Mouse (Mus musculus) intestine, embryonic 16.5 days (tissue): Measurements from ENCODE around the gene Prpf40a. TPM values are rescaled to one million over a fixed set of nuclear protein-coding genes. Genes with fewer than 3 reads are reported as not detected.

Experiments used
- ATAC-seq: fragments of 200-750 bp; cut with Nextera tagmentation; 2 replicates; pipeline ENCODE4 v1.8.0; 2017; ENCODE audit warnings: moderate TSS enrichment, moderate library complexity
- H3K27ac ChIP-seq: fragments of 300-500 bp; sonication (generic); 2 replicates; pipeline ENCODE4 v1.5.1; 2014; ENCODE audit warnings: mild to moderate bottlenecking, low read length
- H3K27me3 ChIP-seq: fragments of 300-500 bp; sonication (generic); replicated peaks from 2 replicates; pipeline ENCODE4 v1.6.1; 2014; ENCODE audit warnings: low read length, control low read depth, mixed read lengths; ENCODE audit not compliant: control insufficient read depth, insufficient read depth
- H3K36me3 ChIP-seq: fragments of 300-500 bp; sonication (generic); 2 replicates; pipeline ENCODE4 v1.6.1; 2014; ENCODE audit warnings: low read length, control low read depth; ENCODE audit not compliant: control insufficient read depth, insufficient read depth
- H3K4me1 ChIP-seq: fragments of 300-500 bp; sonication (generic); 2 replicates; pipeline ENCODE4 v1.6.1; 2014; ENCODE audit warnings: low read length, control low read depth, mixed read lengths; ENCODE audit not compliant: control insufficient read depth, insufficient read depth
- H3K4me2 ChIP-seq: fragments of 300-500 bp; sonication (generic); 2 replicates; pipeline ENCODE4 v1.6.1; 2014; ENCODE audit warnings: low read depth, low read length, control low read depth
- H3K4me3 ChIP-seq: fragments of 300-500 bp; sonication (generic); 2 replicates; pipeline ENCODE4 v1.5.1; 2014; ENCODE audit warnings: mild to moderate bottlenecking, low read length
- H3K9ac ChIP-seq: fragments of 300-500 bp; sonication (generic); 2 replicates; pipeline ENCODE4 v1.6.1; 2014; ENCODE audit warnings: low read depth, low read length
- H3K9me3 ChIP-seq: fragments of 300-500 bp; sonication (generic); 2 replicates; pipeline ENCODE4 v1.6.1; 2016; ENCODE audit warnings: low read length, control low read depth; ENCODE audit not compliant: control insufficient read depth
- WGBS: fragments of 180-500 bp; shearing (Covaris S2); extraction: QIAGEN DNeasy Blood & Tissue Kit; methylation state at CpG from one replicate; pipeline ENCODE4 v1.1.7; 2014; 5-methylcytosine and 5-hydroxymethylcytosine counted together
- polyA plus RNA-seq: library from polyadenylated mRNA; unstranded; fragments of >200 nt; fragmentation: Nextera tagmentation; extraction: Ambion mirVana; gene quantifications from 2 replicates; pipeline ENCODE4 v1.2.1, GENCODE M21; 2015

The Prpf40a gene
- polyA plus RNA-seq, 1 experiment from 2014 or later, result 126 TPM

GRCm38 (mm10) chr2:53088744-53089143 lies 102.3 kb downstream of the Prpf40a start:
- Histone ChIP-seq H3K4me3 (no peak overlapping the region), H3K27me3 (no peaks in the 10 kb centered on the region), H3K9me3 (no peaks in the 10 kb centered on the region), H3K9ac (no peak overlapping the region), H3K4me1 (no peaks in the 10 kb centered on the region), H3K4me2 (no peak overlapping the region), H3K36me3 (no peaks in the 10 kb centered on the region), H3K27ac (no peak overlapping the region)
- ATAC-seq, result no peak
- 87% methylated on average over 3 of the region's 3 CpGs for WGBS

- no peak overlapping the region for H3K4me2 ChIP-seq
- H3K27ac ChIP-seq, result no peak overlapping the region
- no peak overlapping the region for H3K4me3 ChIP-seq
- H3K9me3 ChIP-seq, result no peaks in the 10 kb centered on the region
- ATAC-seq, result no peak; the same call in 1 of the 2 replicates
- H3K36me3 ChIP-seq, result no peaks in the 10 kb centered on the region
- H3K27me3 ChIP-seq, result no peaks in the 10 kb centered on the region
- WGBS, result 52% methylated on average over 9 of the region's 9 CpGs
- no peaks in the 10 kb centered on the region for H3K4me1 ChIP-seq
- no peak overlapping the region for H3K9ac ChIP-seq
Observed at GRCm38 (mm10) chr2:53085617-53086202, 105.4 kb downstream of the Prpf40a start.

Other genes starting within 250 kb of the Prpf40a start
- 34.6 and 35.3 TPM in 2 replicates for gene Arl6ip6, start 442 bp upstream of the Prpf40a start, polyA plus RNA-seq